Mouse (Mus musculus) thymus, adult 2 months (tissue): ENCODE measurements at regions not wholly inside any gene's neighbourhood (a gene's known extent, or its start where the extent isn't known, plus 50 kb on each side); places are given as distances from the start of the nearest gene placed in this dataset.

Experiments used
- DNase-seq: peaks from one replicate; pipeline ENCODE4 v3.0.0; 2021
- H3K27ac ChIP-seq: fragments of 200-500 bp; 2 replicates; pipeline ENCODE4 v1.5.1; 2012; ENCODE audit warnings: low read length, control low read depth; ENCODE audit not compliant: control insufficient read depth, insufficient read depth
- H3K27me3 ChIP-seq: fragments of 200-500 bp; 2 replicates; pipeline ENCODE4 v1.6.1; 2012; ENCODE audit warnings: mild to moderate bottlenecking, low read length, moderate library complexity, mixed read lengths; ENCODE audit not compliant: control insufficient read depth, insufficient read depth
- H3K36me3 ChIP-seq: fragments of 200-500 bp; 2 replicates; pipeline ENCODE4 v1.6.1; 2012; ENCODE audit warnings: mild to moderate bottlenecking, low read length, moderate library complexity; ENCODE audit not compliant: control insufficient read depth, insufficient read depth
- H3K4me1 ChIP-seq: fragments of 200-500 bp; replicated peaks from 2 replicates; pipeline ENCODE4 v1.6.1; 2012; ENCODE audit warnings: low read length; ENCODE audit not compliant: control insufficient read depth, insufficient read depth
- H3K4me3 ChIP-seq: fragments of 200-500 bp; 2 replicates; pipeline ENCODE4 v1.5.1; 2012; ENCODE audit warnings: mild to moderate bottlenecking, low read length, control low read depth, moderate library complexity; ENCODE audit not compliant: control insufficient read depth, insufficient read depth
- CTCF ChIP-seq: fragments of 200-500 bp; IDR thresholded peaks from 2 replicates; pipeline ENCODE4 v1.5.1; 2012; ENCODE audit warnings: mild to moderate bottlenecking, control low read depth, low read length, moderate library complexity, borderline replicate concordance; ENCODE audit not compliant: control insufficient read depth, poor library complexity, insufficient read depth; ENCODE audit errors: extremely low read depth
- POLR2A ChIP-seq: fragments of 200-500 bp; IDR thresholded peaks from 2 replicates; pipeline ENCODE4 v1.6.1; 2012; ENCODE audit warnings: mild to moderate bottlenecking, low read length, control low read depth, moderate library complexity; ENCODE audit not compliant: control insufficient read depth, poor library complexity, insufficient read depth; ENCODE audit errors: extremely low read depth
- WGBS: fragments of 180-500 bp; shearing (Covaris S2); methylation state at CpG from one replicate; pipeline ENCODE4 v1.1.7; 2018; 5-methylcytosine and 5-hydroxymethylcytosine counted together

- Histone ChIP-seq H3K27me3 (no peaks in the 10 kb centered on the region), H3K36me3 (no peaks in the 10 kb centered on the region), H3K4me1 (peaks cover 27% of the 10 kb centered on the region), H3K27ac (no peak overlapping the region), H3K4me3 (no peak overlapping the region)
- peak; percentile 76 for DNase-seq
- WGBS: 0% methylated on average over 2 of the region's 2 CpGs
- TF ChIP-seq POLR2A: no peak
- TF ChIP-seq CTCF: no peak
Measured at GRCm38 (mm10) chr2:178542032-178542431, 111.7 kb downstream of the Cdh26 start.

- TF ChIP-seq CTCF (no peak), POLR2A (no peak)
- no peaks in the 10 kb centered on the region for H3K36me3 ChIP-seq
- no peaks in the 10 kb centered on the region for H3K27me3 ChIP-seq
- peaks cover 33% of the 10 kb centered on the region for H3K4me1 ChIP-seq
- no peak for DNase-seq
- no peak overlapping the region for H3K4me3 ChIP-seq
- 76% methylated on average over 1 of the region's 1 CpGs for WGBS
- no peak overlapping the region for H3K27ac ChIP-seq
Measured at GRCm38 (mm10) chr2:178544411-178544810, 114.1 kb downstream of the Cdh26 start.

- Histone ChIP-seq H3K27me3 (no peaks in the 10 kb centered on the region), H3K27ac (peak overlapping the region; percentile 87), H3K36me3 (no peaks in the 10 kb centered on the region), H3K4me1 (peaks cover 40% of the 10 kb centered on the region), H3K4me3 (no peak overlapping the region)
- no peak for DNase-seq
- TF ChIP-seq POLR2A (no peak), CTCF (no peak)
- WGBS: 89% methylated on average over 15 of the region's 15 CpGs
Measured at GRCm38 (mm10) chr2:178545601-178546352, 115.4 kb downstream of the Cdh26 start.

- H3K36me3 ChIP-seq: no peaks in the 10 kb centered on the region
- peak overlapping the region; percentile 87 for H3K27ac ChIP-seq
- WGBS: 76% methylated on average over 3 of the region's 3 CpGs
- H3K4me3 ChIP-seq: no peak overlapping the region
- DNase-seq: no peak
- peaks cover 43% of the 10 kb centered on the region for H3K4me1 ChIP-seq
- no peak for TF ChIP-seq POLR2A
- TF ChIP-seq CTCF: no peak
- no peaks in the 10 kb centered on the region for H3K27me3 ChIP-seq
Measured at GRCm38 (mm10) chr2:178546353-178546720, 116.0 kb downstream of the Cdh26 start.

GRCm38 (mm10) chr2:178546888-178547287 lies 116.6 kb downstream of the Cdh26 start:
- Histone ChIP-seq H3K27ac (peak overlapping the region; percentile 87), H3K27me3 (no peaks in the 10 kb centered on the region), H3K4me1 (peaks cover 43% of the 10 kb centered on the region), H3K4me3 (no peak overlapping the region), H3K36me3 (no peaks in the 10 kb centered on the region)
- DNase-seq: peak; percentile 53
- no peak for TF ChIP-seq CTCF
- TF ChIP-seq POLR2A: no peak
- WGBS: 4% methylated on average over 3 of the region's 3 CpGs

GRCm38 (mm10) chr2:178548937-178549336 lies 118.6 kb downstream of the Cdh26 start:
- TF ChIP-seq CTCF (no peak), POLR2A (no peak)
- no peak for DNase-seq
- H3K27ac ChIP-seq: no peak overlapping the region
- WGBS: 98% methylated on average over 6 of the region's 6 CpGs
- H3K27me3 ChIP-seq: no peaks in the 10 kb centered on the region
- no peaks in the 10 kb centered on the region for H3K36me3 ChIP-seq
- no peak overlapping the region for H3K4me3 ChIP-seq
- H3K4me1 ChIP-seq: peaks cover 43% of the 10 kb centered on the region
